Mouse (Mus musculus) spleen, adult 2 months (tissue): ENCODE results near the gene Ldlrad3.

Source experiments
- CTCF ChIP-seq: fragments of 200-500 bp; IDR thresholded peaks from 2 replicates; pipeline ENCODE4 v1.5.1; 2011; ENCODE audit warnings: mild to moderate bottlenecking, inconsistent platforms; ENCODE audit not compliant: insufficient read depth, insufficient read length, insufficient replicate concordance; ENCODE audit errors: extremely low read depth
- POLR2A ChIP-seq: fragments of 200-500 bp; IDR thresholded peaks from 2 replicates; pipeline ENCODE4 v1.6.1; 2011; ENCODE audit warnings: low read depth, low read length, inconsistent platforms

DNA sequence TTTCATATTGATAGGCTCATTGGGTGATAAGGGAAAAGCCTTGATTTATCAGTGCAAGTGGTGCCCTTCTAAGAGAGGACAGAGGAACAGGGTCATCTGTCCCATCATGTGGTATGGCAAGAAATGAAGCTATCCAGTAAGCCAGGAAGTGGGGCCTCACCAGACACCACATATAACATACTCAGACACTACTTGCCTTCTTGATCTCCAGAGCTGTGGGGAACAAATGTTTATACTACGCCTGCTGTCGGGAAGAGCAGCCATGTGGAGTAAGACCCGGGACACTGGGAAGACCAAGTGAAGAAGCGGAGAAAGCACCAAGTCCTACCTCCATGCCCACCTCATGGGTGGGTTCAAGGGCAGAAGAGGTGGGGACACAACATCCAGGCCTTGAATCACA lies 86.9 kb downstream of the Ldlrad3 start:
- TF ChIP-seq POLR2A (no peak), CTCF (no peak)
